Mouse (Mus musculus) bone marrow macrophage, adult 2 months (primary cell): ENCODE results near the gene Prickle2.

Source experiments
- CTCF ChIP-seq: IDR thresholded peaks from 2 replicates; pipeline ENCODE4 v1.5.1; 2012; ENCODE audit warnings: low read depth, mild to moderate bottlenecking, low read length, moderate library complexity
- POLR2A ChIP-seq: IDR thresholded peaks from 2 replicates; pipeline ENCODE4 v1.6.1; 2012; ENCODE audit warnings: mild to moderate bottlenecking, low read depth, low read length, borderline replicate concordance

DNA sequence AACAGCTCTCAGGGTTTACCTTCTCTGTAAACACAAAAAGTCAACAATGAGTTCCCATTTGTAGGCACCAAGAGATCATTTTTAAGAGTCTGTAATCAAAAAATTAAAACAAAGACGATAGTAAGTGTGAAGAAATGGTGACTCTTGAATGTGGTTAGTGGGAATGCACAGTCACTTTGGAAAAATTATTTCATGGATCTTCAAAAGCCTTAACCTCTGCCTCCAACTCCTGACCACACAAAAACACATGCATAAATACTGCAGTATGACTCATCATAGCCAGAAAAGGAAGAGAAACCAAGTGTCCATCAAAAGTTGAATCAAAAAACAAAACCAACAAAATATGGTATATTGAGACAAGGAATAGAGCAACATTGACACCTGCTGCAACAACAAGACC, 69.5 kb downstream of the Prickle2 start:
- TF ChIP-seq POLR2A, result no peak
- TF ChIP-seq CTCF, result no peak
